Mouse (Mus musculus) brain, embryonic 14.5 days (tissue): ENCODE results near the gene Ammecr1.

Source experiments
- CTCF ChIP-seq: fragments of 200-500 bp; IDR thresholded peaks from 2 replicates; pipeline ENCODE4 v1.5.1; 2012; ENCODE audit warnings: inconsistent platforms, mild to moderate bottlenecking, moderate library complexity, borderline replicate concordance; ENCODE audit not compliant: insufficient read depth, insufficient read length; ENCODE audit errors: extremely low read depth
- POLR2A ChIP-seq: fragments of 200-500 bp; IDR thresholded peaks from 2 replicates; pipeline ENCODE4 v1.6.1; 2012; ENCODE audit warnings: mild to moderate bottlenecking, inconsistent platforms, borderline replicate concordance; ENCODE audit not compliant: poor library complexity, insufficient read depth, insufficient read length, severe bottlenecking; ENCODE audit errors: extremely low read depth

DNA sequence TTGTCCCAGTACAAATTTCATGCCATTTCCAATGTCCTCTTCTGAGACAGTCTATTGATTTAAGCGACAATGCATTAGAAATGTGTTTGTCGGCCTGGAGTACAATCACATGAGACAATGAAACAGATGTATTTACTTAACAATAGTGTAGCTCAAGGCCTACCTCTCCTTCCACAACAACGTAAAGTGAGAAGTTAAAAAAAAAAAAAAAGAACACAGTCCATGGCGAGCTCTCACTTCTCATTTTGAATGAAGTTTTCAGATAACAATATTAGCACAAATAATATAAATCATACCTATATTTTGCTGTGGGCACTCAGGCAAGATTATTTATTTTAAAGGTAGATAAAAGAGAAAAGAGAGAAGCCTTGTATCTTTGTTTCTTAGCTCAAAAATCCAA, 49.8 kb downstream of the Ammecr1 start:
- TF ChIP-seq CTCF (no peak), POLR2A (no peak)
